Mouse (Mus musculus) lung, postnatal 10 days (tissue): ENCODE measurements around the gene Riox1.
"Not testable (repeated sequence)": the region's sequence is repeated elsewhere in the genome, so short reads cannot be mapped to it uniquely, and the experiment has no call there.

Experiments used
- DNase-seq: peaks from one replicate; pipeline ENCODE4 v3.0.0; 2021

Gene Riox1

GRCm38 (mm10) chr12:83950493-83950839 is at the start of gene Riox1:
Gene Riox1 (plus strand): TSS chr12:83950608.
- peak; percentile 90 for DNase-seq

GRCm38 (mm10) chr12:83910451-83910850 is 40.0 kb upstream of the Riox1 start:
- DNase-seq, result no peak

GRCm38 (mm10) chr12:83914202-83914740 is 36.1 kb upstream of the Riox1 start:
- no peak for DNase-seq

- DNase-seq, result no peak
These were observed 35.6 kb upstream of the Riox1 start for GRCm38 (mm10) chr12:83914797-83915196.

- peak; percentile 71 for DNase-seq
These were observed 33.5 kb upstream of the Riox1 start for GRCm38 (mm10) chr12:83916884-83917283.

- peak; percentile 48 for DNase-seq
These were observed 29.5 kb upstream of the Riox1 start for GRCm38 (mm10) chr12:83920721-83921441.

- DNase-seq, result peak; percentile 99
These were observed 28.6 kb upstream of the Riox1 start, which contains the start of gene Numb for GRCm38 (mm10) chr12:83921535-83922381. Gene Numb (minus strand): TSS chr12:83921934.

GRCm38 (mm10) chr12:83922724-83923485 is 27.5 kb upstream of the Riox1 start:
- DNase-seq, result no peak

GRCm38 (mm10) chr12:83923486-83923859 is 26.9 kb upstream of the Riox1 start:
- DNase-seq, result no peak

GRCm38 (mm10) chr12:83924332-83924731 is 26.1 kb upstream of the Riox1 start:
- no peak for DNase-seq

- DNase-seq, result no peak
These were observed 25.2 kb upstream of the Riox1 start for GRCm38 (mm10) chr12:83925160-83925703.

- peak; percentile 27 for DNase-seq
These were observed 24.3 kb upstream of the Riox1 start for GRCm38 (mm10) chr12:83926061-83926460.

- DNase-seq, result peak; percentile 65
These were observed 22.7 kb upstream of the Riox1 start for GRCm38 (mm10) chr12:83927747-83928146.

GRCm38 (mm10) chr12:83929186-83929804 is 21.1 kb upstream of the Riox1 start:
- DNase-seq, result no peak

GRCm38 (mm10) chr12:83937600-83937999 is 12.8 kb upstream of the Riox1 start:
- DNase-seq, result no peak

GRCm38 (mm10) chr12:83938592-83938991 is 11.8 kb upstream of the Riox1 start:
- not testable (repeated sequence) for DNase-seq

- DNase-seq, result no peak
These were observed 11.1 kb upstream of the Riox1 start for GRCm38 (mm10) chr12:83939332-83939731.

GRCm38 (mm10) chr12:83940031-83940430 is 10.4 kb upstream of the Riox1 start:
- no peak for DNase-seq

- no peak for DNase-seq
These were observed 8.5 kb upstream of the Riox1 start for GRCm38 (mm10) chr12:83941938-83942337.

- DNase-seq, result peak; percentile 68
These were observed 3.1 kb upstream of the Riox1 start for GRCm38 (mm10) chr12:83947260-83947811.

GRCm38 (mm10) chr12:83949043-83949442 is 1.4 kb upstream of the Riox1 start:
- no peak for DNase-seq
